Mouse (Mus musculus): ENCODE results near the gene Ssbp4. TPM values are rescaled to one million over a fixed set of nuclear protein-coding genes. Genes with fewer than 3 reads are reported as not detected.
A peak's percentile ranks its signal among the peaks of the same experiment; 100 is the strongest.

Ssbp4 gene
- polyA plus RNA-seq, 2 experiments = 151 to 163 TPM

GRCm38 (mm10) chr8:70632346-70632892 lies 23.7 kb upstream of the Ssbp4 start, which contains the start of gene Gdf15:
Gene Gdf15 (minus strand): TSS chr8:70632456.
- Histone ChIP-seq H3K9me3 (ENCODE audit: control insufficient read depth, low read length) (no peaks in the 10 kb centered on the region), H3K27me3 (ENCODE audit: control insufficient read depth, insufficient read depth, low read length) (peaks cover 6% of the 10 kb centered on the region; the same call in 1 of the 2 replicates), H3K4me2 (replicated peaks; ENCODE audit: low read depth, low read length, severe bottlenecking) (no peak within 1 kb of the TSS), H3K4me3 (replicated peaks; ENCODE audit: low read length) (no peak within 1 kb of the TSS), H3K36me3 (ENCODE audit: control insufficient read depth, insufficient read depth, low read length) (no peaks in the 10 kb centered on the region), H3K9ac (ENCODE audit: low read depth, low read length, severe bottlenecking) (no peak within 1 kb of the TSS), H3K4me1 (ENCODE audit: control insufficient read depth, insufficient read depth, low read length) (peaks cover 15% of the 10 kb centered on the region), H3K27ac (replicated peaks; ENCODE audit: low read depth, low read length) (no peak within 1 kb of the TSS)
- DNase-seq (ENCODE audit: low spot score) (no peak), ATAC-seq (ENCODE audit: low FRiP score, low read depth) (no peak)
- TF ChIP-seq POLR2A (IDR thresholded peaks at IDR 0.05; ENCODE audit: borderline replicate concordance, extremely low read depth, insufficient read depth, insufficient read length) = no peak
- WGBS = 74% methylated on average over 6 of the region's 6 CpGs

DNA sequence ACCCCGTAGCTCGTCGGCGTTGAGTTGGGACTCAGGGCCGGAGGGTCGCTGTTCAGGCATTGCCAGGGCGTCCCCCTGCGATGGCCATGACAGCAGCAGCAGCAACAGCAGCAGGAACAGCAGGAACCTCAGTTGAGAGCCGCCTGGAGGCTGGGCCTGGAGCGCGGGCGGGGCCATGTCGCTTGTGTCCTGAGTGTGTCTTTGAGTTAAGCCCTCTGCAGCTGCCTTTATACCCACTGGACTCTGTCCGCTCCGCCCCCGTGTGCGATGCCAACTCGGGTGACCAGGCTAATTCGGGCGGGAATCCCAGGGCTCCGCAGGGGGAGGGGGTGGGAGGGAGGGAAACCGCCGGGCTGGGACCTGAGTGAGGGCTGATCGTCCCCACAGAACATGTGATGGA lies 22.8 kb upstream of the Ssbp4 start:
- ATAC-seq (ENCODE audit: low FRiP score, low read depth) = no peak
- no peak overlapping the region for H3K4me3 ChIP-seq (replicated peaks; ENCODE audit: low read length)
- no peaks in the 10 kb centered on the region for H3K9me3 ChIP-seq (ENCODE audit: control insufficient read depth, low read length)
- no peak overlapping the region for H3K27ac ChIP-seq (replicated peaks; ENCODE audit: low read depth, low read length)
- TF ChIP-seq POLR2A (IDR thresholded peaks at IDR 0.05; ENCODE audit: borderline replicate concordance, extremely low read depth, insufficient read depth, insufficient read length) = no peak
- no peak for DNase-seq (ENCODE audit: low spot score)
- no peaks in the 10 kb centered on the region for H3K36me3 ChIP-seq (ENCODE audit: control insufficient read depth, insufficient read depth, low read length)
- H3K4me1 ChIP-seq (ENCODE audit: control insufficient read depth, insufficient read depth, low read length) = peaks cover 15% of the 10 kb centered on the region
- no peak overlapping the region for H3K9ac ChIP-seq (ENCODE audit: low read depth, low read length, severe bottlenecking)
- no peak overlapping the region for H3K4me2 ChIP-seq (replicated peaks; ENCODE audit: low read depth, low read length, severe bottlenecking)
- peaks cover 6% of the 10 kb centered on the region; the same call in 1 of the 2 replicates for H3K27me3 ChIP-seq (ENCODE audit: control insufficient read depth, insufficient read depth, low read length)
- WGBS = 16% methylated on average over 23 of the region's 24 CpGs

- H3K9ac ChIP-seq (ENCODE audit: low read depth, low read length, severe bottlenecking) = no peak overlapping the region; the same call in 1 of the 2 replicates
- peaks cover 15% of the 10 kb centered on the region for H3K4me1 ChIP-seq (ENCODE audit: control insufficient read depth, insufficient read depth, low read length)
- no peak for DNase-seq (ENCODE audit: low spot score)
- no peak for ATAC-seq (ENCODE audit: low FRiP score, low read depth)
- 16% methylated on average over 22 of the region's 22 CpGs for WGBS
- TF ChIP-seq POLR2A (IDR thresholded peaks at IDR 0.05; ENCODE audit: borderline replicate concordance, extremely low read depth, insufficient read depth, insufficient read length) = no peak
- no peak overlapping the region for H3K27ac ChIP-seq (replicated peaks; ENCODE audit: low read depth, low read length)
- peaks cover 6% of the 10 kb centered on the region; the same call in 1 of the 2 replicates for H3K27me3 ChIP-seq (ENCODE audit: control insufficient read depth, insufficient read depth, low read length)
- no peak overlapping the region for H3K4me3 ChIP-seq (replicated peaks; ENCODE audit: low read length)
- H3K36me3 ChIP-seq (ENCODE audit: control insufficient read depth, insufficient read depth, low read length) = no peaks in the 10 kb centered on the region
- H3K4me2 ChIP-seq (replicated peaks; ENCODE audit: low read depth, low read length, severe bottlenecking) = peak overlapping the region; percentile 72; the same call in 1 of the 2 replicates
- no peaks in the 10 kb centered on the region for H3K9me3 ChIP-seq (ENCODE audit: control insufficient read depth, low read length)
Observed at GRCm38 (mm10) chr8:70630532-70631381, 22.1 kb upstream of the Ssbp4 start.

GRCm38 (mm10) chr8:70629574-70630531 lies 21.2 kb upstream of the Ssbp4 start:
- DNase-seq (ENCODE audit: low spot score) (peak; percentile 75), ATAC-seq (ENCODE audit: low FRiP score, low read depth) (peak; percentile 87)
- WGBS = under 1% methylated on average over 46 of the region's 60 CpGs
- Histone ChIP-seq H3K4me3 (replicated peaks; ENCODE audit: low read length) (peak overlapping the region; percentile 41), H3K9me3 (ENCODE audit: control insufficient read depth, low read length) (no peaks in the 10 kb centered on the region), H3K27me3 (ENCODE audit: control insufficient read depth, insufficient read depth, low read length) (peaks cover 6% of the 10 kb centered on the region; the same call in 1 of the 2 replicates), H3K36me3 (ENCODE audit: control insufficient read depth, insufficient read depth, low read length) (no peaks in the 10 kb centered on the region), H3K4me2 (replicated peaks; ENCODE audit: low read depth, low read length, severe bottlenecking) (peak overlapping the region; percentile 72), H3K27ac (replicated peaks; ENCODE audit: low read depth, low read length) (no peak overlapping the region), H3K4me1 (ENCODE audit: control insufficient read depth, insufficient read depth, low read length) (peaks cover 21% of the 10 kb centered on the region), H3K9ac (ENCODE audit: low read depth, low read length, severe bottlenecking) (peak overlapping the region; percentile 51)
- TF ChIP-seq POLR2A (IDR thresholded peaks at IDR 0.05; ENCODE audit: borderline replicate concordance, extremely low read depth, insufficient read depth, insufficient read length) = no peak
